Mouse (Mus musculus): ENCODE measurements around the gene Aloxe3. TPM values are rescaled to one million over a fixed set of nuclear protein-coding genes. Genes with fewer than 3 reads are reported as not detected.

Aloxe3 gene
- total and polyA plus RNA-seq, 2 experiments from 2014 or later = 10.0 to 14.9 TPM

DNA sequence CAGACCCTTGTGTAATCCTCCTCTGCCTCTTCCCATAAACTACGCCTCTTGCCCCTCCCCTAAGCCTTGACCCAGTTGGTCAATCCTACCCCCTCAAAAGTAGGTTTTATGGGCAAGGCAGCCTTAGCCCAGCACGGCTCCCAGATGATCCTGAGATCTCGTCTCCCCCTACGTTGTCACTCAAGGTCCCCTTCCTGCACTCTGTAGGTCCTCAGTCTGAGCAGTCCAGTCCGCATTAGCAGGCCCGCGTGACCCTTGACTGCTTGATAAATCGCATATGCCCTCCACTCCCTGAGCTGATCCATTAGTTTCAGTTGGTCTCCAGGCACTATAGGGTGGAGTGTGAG, 8.9 kb downstream of the Aloxe3 start:
- ATAC-seq (no peak), DNase-seq (no peak)
- TF ChIP-seq CTCF (IDR thresholded peaks at IDR 0.05; ENCODE audit: low read depth) = no peak
- Histone ChIP-seq H3K27me3 (ENCODE audit: insufficient read depth, low read length) (no peaks in the 10 kb centered on the region), H3K4me2 (ENCODE audit: low read depth) (peak overlapping the region; percentile 63), H3K4me1 (ENCODE audit: insufficient read depth) (no peaks in the 10 kb centered on the region), H3K36me3 (ENCODE audit: insufficient read depth) (no peaks in the 10 kb centered on the region), H3K9me3 (ENCODE audit: low read length) (no peaks in the 10 kb centered on the region), H3K27ac (ENCODE audit: low read depth, low read length) (peak overlapping the region; percentile 50), H3K4me3 (ENCODE audit: low read depth, low read length) (peak overlapping the region; percentile 47), H3K9ac (peak overlapping the region; percentile 56)
- 30% methylated on average over 8 of the region's 8 CpGs for WGBS

- no peaks in the 10 kb centered on the region for H3K9me3 ChIP-seq (ENCODE audit: low read length)
- DNase-seq (no peak), ATAC-seq (no peak)
- H3K27me3 ChIP-seq (ENCODE audit: insufficient read depth, low read length) = no peaks in the 10 kb centered on the region
- H3K4me2 ChIP-seq (ENCODE audit: low read depth) = no peak overlapping the region
- H3K27ac ChIP-seq (ENCODE audit: low read depth, low read length) = no peak overlapping the region
- 86% methylated on average over 6 of the region's 6 CpGs for WGBS
- no peak for TF ChIP-seq CTCF (IDR thresholded peaks at IDR 0.05; ENCODE audit: low read depth)
- H3K4me3 ChIP-seq (ENCODE audit: low read depth, low read length) = no peak overlapping the region
- no peak overlapping the region for H3K9ac ChIP-seq
- no peaks in the 10 kb centered on the region for H3K36me3 ChIP-seq (ENCODE audit: insufficient read depth)
- H3K4me1 ChIP-seq (ENCODE audit: insufficient read depth) = no peaks in the 10 kb centered on the region
Measured at GRCm38 (mm10) chr11:69135361-69135760, 9.7 kb downstream of the Aloxe3 start.

DNA sequence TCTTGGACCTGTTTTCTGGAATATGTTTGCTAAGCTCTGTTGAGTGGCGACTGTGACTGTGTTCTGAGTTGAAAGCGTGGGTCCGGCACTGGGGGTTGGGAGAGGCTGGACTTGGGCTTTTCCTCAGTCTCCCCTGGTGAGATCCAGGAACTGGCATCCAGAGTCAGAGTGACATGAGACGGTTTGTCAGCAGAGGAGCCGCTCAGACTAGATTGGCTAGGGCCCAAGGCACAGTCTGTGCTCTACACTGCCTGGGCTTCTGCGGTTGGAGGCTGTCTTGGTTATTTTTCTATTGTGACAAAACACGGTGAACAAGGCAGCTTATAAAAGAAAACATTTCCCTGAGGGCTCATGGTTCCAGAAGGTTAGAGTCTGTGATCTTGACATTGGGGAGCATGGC, 21.9 kb downstream of the Aloxe3 start:
- ATAC-seq = no peak
- Histone ChIP-seq H3K36me3 (ENCODE audit: insufficient read depth) (no peaks in the 10 kb centered on the region), H3K27ac (ENCODE audit: low read depth, low read length) (no peak overlapping the region), H3K4me1 (ENCODE audit: insufficient read depth) (no peaks in the 10 kb centered on the region), H3K9me3 (ENCODE audit: low read length) (no peaks in the 10 kb centered on the region), H3K27me3 (ENCODE audit: insufficient read depth, low read length) (no peaks in the 10 kb centered on the region), H3K4me2 (ENCODE audit: low read depth) (no peak overlapping the region), H3K9ac (no peak overlapping the region), H3K4me3 (ENCODE audit: low read depth, low read length) (no peak overlapping the region)
- 49% methylated on average over 7 of the region's 7 CpGs for WGBS
- DNase-seq = peak; percentile 18
- no peak for TF ChIP-seq CTCF (IDR thresholded peaks at IDR 0.05; ENCODE audit: low read depth)

GRCm38 (mm10) chr11:69148451-69148960, 22.8 kb downstream of the Aloxe3 start:
- Histone ChIP-seq H3K27me3 (ENCODE audit: insufficient read depth, low read length) (no peaks in the 10 kb centered on the region), H3K9ac (no peak overlapping the region), H3K36me3 (ENCODE audit: insufficient read depth) (no peaks in the 10 kb centered on the region), H3K9me3 (ENCODE audit: low read length) (no peaks in the 10 kb centered on the region), H3K4me2 (ENCODE audit: low read depth) (no peak overlapping the region), H3K4me1 (ENCODE audit: insufficient read depth) (no peaks in the 10 kb centered on the region), H3K27ac (ENCODE audit: low read depth, low read length) (no peak overlapping the region), H3K4me3 (ENCODE audit: low read depth, low read length) (no peak overlapping the region)
- TF ChIP-seq CTCF (IDR thresholded peaks at IDR 0.05; ENCODE audit: low read depth) = no peak
- DNase-seq (no peak), ATAC-seq (no peak)
- 80% methylated on average over 5 of the region's 5 CpGs for WGBS

GRCm38 (mm10) chr11:69149728-69150127, 24.0 kb downstream of the Aloxe3 start:
- no peak overlapping the region for H3K4me3 ChIP-seq (ENCODE audit: low read depth, low read length)
- H3K4me1 ChIP-seq (ENCODE audit: insufficient read depth) = no peaks in the 10 kb centered on the region
- H3K27me3 ChIP-seq (ENCODE audit: insufficient read depth, low read length) = no peaks in the 10 kb centered on the region
- H3K4me2 ChIP-seq (ENCODE audit: low read depth) = no peak overlapping the region
- DNase-seq (peak; percentile 5), ATAC-seq (no peak)
- H3K36me3 ChIP-seq (ENCODE audit: insufficient read depth) = no peaks in the 10 kb centered on the region
- 52% methylated on average over 6 of the region's 6 CpGs for WGBS
- no peak overlapping the region for H3K9ac ChIP-seq
- H3K27ac ChIP-seq (ENCODE audit: low read depth, low read length) = no peak overlapping the region
- no peaks in the 10 kb centered on the region for H3K9me3 ChIP-seq (ENCODE audit: low read length)
- no peak for TF ChIP-seq CTCF (IDR thresholded peaks at IDR 0.05; ENCODE audit: low read depth)

DNA sequence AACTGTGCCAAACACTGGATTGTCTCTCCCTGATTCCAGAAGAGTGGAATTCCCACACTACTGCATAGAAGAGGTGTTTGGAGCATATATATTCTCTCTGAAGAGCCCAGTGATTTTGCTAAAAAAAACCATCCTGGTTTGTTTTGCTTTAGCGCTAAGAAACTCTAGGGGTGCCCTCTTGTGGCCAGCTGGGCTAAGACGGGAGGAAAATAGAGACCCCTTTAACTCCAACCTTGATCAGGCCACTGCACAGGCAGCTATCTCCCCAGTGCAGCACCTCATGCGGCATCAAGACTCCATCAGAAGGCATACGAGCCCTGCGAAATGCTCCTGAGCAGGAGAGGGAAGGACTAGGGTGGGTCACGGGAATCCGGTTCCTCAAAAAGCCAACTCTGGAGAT, 24.7 kb downstream of the Aloxe3 start:
- ATAC-seq (peak; percentile 34; the same call in 1 of the 2 replicates), DNase-seq (peak; percentile 74)
- H3K4me2 ChIP-seq (ENCODE audit: low read depth) = peak overlapping the region; percentile 22
- H3K4me1 ChIP-seq (ENCODE audit: insufficient read depth) = no peaks in the 10 kb centered on the region
- no peaks in the 10 kb centered on the region for H3K36me3 ChIP-seq (ENCODE audit: insufficient read depth)
- H3K9ac ChIP-seq = no peak overlapping the region
- no peak overlapping the region for H3K27ac ChIP-seq (ENCODE audit: low read depth, low read length)
- TF ChIP-seq CTCF (IDR thresholded peaks at IDR 0.05; ENCODE audit: low read depth) = peak; percentile 71
- H3K9me3 ChIP-seq (ENCODE audit: low read length) = no peaks in the 10 kb centered on the region
- no peaks in the 10 kb centered on the region for H3K27me3 ChIP-seq (ENCODE audit: insufficient read depth, low read length)
- 10% methylated on average over 7 of the region's 7 CpGs for WGBS
- peak overlapping the region; percentile 18; the same call in 1 of the 2 replicates for H3K4me3 ChIP-seq (ENCODE audit: low read depth, low read length)

- H3K9ac ChIP-seq = no peak overlapping the region
- no peaks in the 10 kb centered on the region for H3K4me1 ChIP-seq (ENCODE audit: insufficient read depth)
- no peak for ATAC-seq
- H3K36me3 ChIP-seq (ENCODE audit: insufficient read depth) = no peaks in the 10 kb centered on the region
- no peak for DNase-seq
- WGBS = 60% methylated on average over 6 of the region's 6 CpGs
- H3K4me3 ChIP-seq (ENCODE audit: low read depth, low read length) = no peak overlapping the region
- H3K4me2 ChIP-seq (ENCODE audit: low read depth) = peak overlapping the region; percentile 22
- no peaks in the 10 kb centered on the region for H3K27me3 ChIP-seq (ENCODE audit: insufficient read depth, low read length)
- TF ChIP-seq CTCF (IDR thresholded peaks at IDR 0.05; ENCODE audit: low read depth) = no peak
- H3K9me3 ChIP-seq (ENCODE audit: low read length) = no peaks in the 10 kb centered on the region
- H3K27ac ChIP-seq (ENCODE audit: low read depth, low read length) = no peak overlapping the region
Measured at GRCm38 (mm10) chr11:69151004-69151403, 25.3 kb downstream of the Aloxe3 start.

Measured in forebrain, postnatal 0 days (tissue).